In the genomic region with DNA sequence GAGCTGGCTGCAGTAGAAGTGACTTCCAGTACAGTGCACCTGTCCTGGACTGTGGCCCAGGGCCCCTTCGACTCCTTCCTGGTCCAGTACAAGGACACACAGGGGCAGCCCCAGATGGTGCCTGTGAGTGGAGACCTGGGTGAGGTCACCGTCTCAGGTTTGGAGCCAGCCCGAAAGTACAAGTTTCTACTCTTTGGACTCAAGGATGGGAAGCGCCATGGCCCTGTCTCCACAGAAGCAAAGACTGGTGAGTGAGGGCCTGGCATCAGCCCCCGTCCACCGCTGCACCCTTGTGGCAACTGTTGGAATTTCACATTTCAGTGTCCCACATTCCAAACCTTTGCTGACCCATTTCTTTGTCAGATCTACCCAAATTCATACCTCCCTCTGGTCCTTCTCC, we compare ENCODE assay signal across 8 mouse cellular contexts. TPM values are rescaled to one million over a fixed set of nuclear protein-coding genes. Genes with fewer than 3 reads are reported as not detected.
DNase-seq lines count a peak whose midpoint lies in the region; ATAC-seq lines count a peak whose summit lies in the region.

No protein-coding gene starts in this region.

- ATAC-seq in granulocyte monocyte progenitor cell, adult 5-6 weeks (replicated peaks; ENCODE audit: poor library complexity, severe bottlenecking), result no peak; the same call in 1 of the 2 replicates

- intact Hi-C loops in left cerebral cortex, postnatal 25 days (cut with DNase I), result loop anchor here (2.0 kb wide), 1 partner anchor 58 kb away; no protein-coding TSS in a partner anchor

- DNase-seq in left cerebral cortex, adult 18-20 months (ENCODE audit: low spot score in 2 of 2), result peak; percentile 73 to 82
- no peak for DNase-seq in left cerebral cortex, adult 11 months (ENCODE audit: low spot score)
- DNase-seq in adipocyte (ENCODE audit: low spot score), result peak; percentile 78
- DNase-seq in embryo, embryonic 10.5 days (ENCODE audit: low spot score), result peak; percentile 65
- DNase-seq in induced T-regulatory cell, adult 2 months (ENCODE audit: low read depth), result peak; percentile 36
- peak; percentile 57 to 66 for DNase-seq in left cerebral cortex, postnatal 25 days (ENCODE audit: low spot score in 2 of 2)
- peak; percentile 58 for DNase-seq in ovary, postnatal 14 days (ENCODE audit: low spot score)

RNA-seq across cellular contexts. Expression of gene C4b, which starts 30.7 kb away (rescaled TPM):
- 10 to 100 TPM; 29.6 to 32.7 TPM for total RNA-seq in left cerebral cortex, adult 18-20 months (2021)
- total RNA-seq in left cerebral cortex, postnatal 25 days (2021), result 10 to 100 TPM in 1 of 2 experiments, 1 to 10 TPM in 1; 7.6 to 10.3 TPM
- total RNA-seq in granulocyte monocyte progenitor cell, adult 5-6 weeks (2014; fragmentation: Nextera tagmentation), result 0.23 TPM in 1 of 2 replicates, not detected in the other
- total RNA-seq in granulocyte monocyte progenitor cell, adult 5-6 weeks (2017), result 0.09 TPM in 1 of 2 replicates, not detected in the other

RNA-seq across cellular contexts. Expression of gene Tnxb, which starts 42.6 kb away (rescaled TPM):
- total RNA-seq in left cerebral cortex, adult 18-20 months (2021), result 1 to 10 TPM; 1.6 to 1.9 TPM
- total RNA-seq in left cerebral cortex, postnatal 25 days (2021), result 1 to 10 TPM; 1.2 to 1.6 TPM
- not detected in 2 replicates for total RNA-seq in granulocyte monocyte progenitor cell, adult 5-6 weeks (2014; fragmentation: Nextera tagmentation)
- not detected in 2 replicates for total RNA-seq in granulocyte monocyte progenitor cell, adult 5-6 weeks (2017)

Comparison
In these comparisons a context has a peak if more than half of its experiments do, and no peak if none do; other contexts are left out.
1. RNA of gene C4b, which starts 30.7 kb away (total RNA-seq): 29.6 to 32.7 TPM in left cerebral cortex, adult 18-20 months and 7.6 to 10.3 TPM in left cerebral cortex, postnatal 25 days; 0.09 to 0.23 TPM in granulocyte monocyte progenitor cell, adult 5-6 weeks; every median in the first group is over 4 times any median in the second.